Mouse (Mus musculus) urinary bladder, postnatal 14 days (tissue): ENCODE data around the gene Rpe65.

Experiments used
- DNase-seq: peaks from one replicate; pipeline ENCODE4 v3.0.0; 2021; ENCODE audit warnings: low spot score

Rpe65 gene

DNA sequence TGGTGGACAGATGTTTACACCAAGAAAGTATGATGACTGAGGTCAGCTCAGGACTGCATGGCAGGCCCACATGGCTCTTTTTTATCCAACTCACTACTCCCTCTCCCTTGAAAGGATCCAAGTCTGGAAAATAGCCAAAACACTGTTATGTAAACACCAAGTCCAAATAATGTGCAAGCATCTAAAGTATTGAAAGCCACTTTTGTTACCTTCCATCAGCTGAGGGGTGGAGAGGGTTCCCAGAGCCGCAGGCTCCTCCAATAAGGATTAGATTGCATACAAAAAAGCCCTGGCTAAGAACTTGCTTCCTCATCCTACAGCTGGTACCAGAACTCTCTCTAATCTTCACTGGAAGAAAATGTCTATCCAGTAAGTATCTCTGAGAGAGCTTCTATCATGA is at the start of gene Rpe65:
Rpe65 (plus strand) TSS at position 301 of the 400 bp plus-strand sequence.
- no peak for DNase-seq

DNA sequence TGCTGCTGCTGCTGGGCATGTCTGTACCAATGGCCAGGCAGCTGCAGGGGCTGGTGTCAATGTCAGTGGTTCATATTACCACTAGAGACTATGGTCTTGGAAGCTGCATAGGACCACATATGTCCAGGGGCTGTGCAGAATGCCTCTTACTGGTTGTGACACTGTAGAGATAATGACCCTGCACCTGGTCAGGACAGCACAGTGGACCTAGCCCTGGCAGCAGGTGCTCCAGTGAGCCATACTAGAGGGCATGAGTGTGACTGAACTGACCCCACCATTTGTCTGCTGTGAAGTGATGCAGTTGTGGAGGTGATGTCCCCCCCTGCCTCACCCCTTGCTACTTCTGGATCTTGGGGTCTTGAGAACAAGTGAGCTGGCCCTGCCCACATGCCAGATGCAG is 48.8 kb upstream of the Rpe65 start:
- no peak for DNase-seq

DNA sequence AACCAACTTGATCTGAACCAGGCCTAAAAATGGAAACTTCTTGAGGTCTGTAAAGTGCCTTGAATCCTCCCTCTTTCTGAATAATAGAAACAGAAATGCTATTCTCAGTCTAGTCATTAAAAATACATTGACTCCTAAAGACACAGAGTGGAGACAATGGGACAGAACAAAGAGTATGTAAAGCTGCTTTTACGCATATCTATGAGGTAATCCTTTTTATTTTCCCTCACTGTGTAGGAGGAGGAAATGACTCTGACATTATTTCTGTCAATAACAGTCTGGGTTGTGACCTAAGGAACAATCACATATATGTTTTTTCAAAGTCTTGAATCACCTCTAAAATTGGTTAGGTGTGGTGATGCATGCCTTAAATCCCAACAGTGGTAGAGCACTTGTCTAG is 16.0 kb downstream of the Rpe65 start:
- DNase-seq: no peak

DNA sequence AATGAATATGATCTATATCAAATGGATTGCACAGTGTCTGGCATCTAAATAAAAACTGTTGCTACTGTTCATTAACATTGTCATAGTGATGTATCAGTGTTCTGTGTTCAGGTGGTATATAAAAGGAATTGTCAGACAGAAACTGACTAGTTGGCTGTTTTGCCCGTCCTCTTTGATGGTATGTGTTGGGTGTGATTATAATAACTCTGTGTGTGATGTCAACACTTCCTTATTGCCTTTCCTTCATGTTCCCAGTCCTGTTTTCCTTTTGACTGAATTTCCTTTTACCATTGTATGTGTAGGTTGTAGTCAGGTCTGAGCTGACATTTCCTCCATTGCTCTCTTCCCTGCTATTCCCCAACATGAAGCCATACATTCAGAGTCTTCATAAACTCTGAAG is 22.1 kb downstream of the Rpe65 start:
- no peak for DNase-seq

DNA sequence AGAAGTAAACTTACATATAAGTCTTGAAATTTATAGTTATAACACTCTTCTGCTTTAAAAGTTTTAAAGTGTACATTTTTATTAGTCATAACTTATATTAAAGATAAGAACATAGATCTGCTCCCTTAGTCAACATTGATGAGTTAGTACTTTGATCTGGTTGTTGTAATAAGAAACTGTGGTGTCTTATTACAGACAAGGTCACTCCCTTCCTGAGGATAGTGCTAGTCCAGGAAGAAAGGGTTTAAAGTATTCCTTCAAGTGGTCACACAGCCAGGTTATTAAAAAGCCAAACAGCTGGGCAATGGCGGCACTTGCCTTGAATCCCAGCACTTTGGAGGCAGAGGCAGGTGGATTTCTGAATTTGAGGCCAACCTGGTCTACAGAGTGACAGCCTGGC is 25.0 kb downstream of the Rpe65 start:
- DNase-seq: no peak

DNA sequence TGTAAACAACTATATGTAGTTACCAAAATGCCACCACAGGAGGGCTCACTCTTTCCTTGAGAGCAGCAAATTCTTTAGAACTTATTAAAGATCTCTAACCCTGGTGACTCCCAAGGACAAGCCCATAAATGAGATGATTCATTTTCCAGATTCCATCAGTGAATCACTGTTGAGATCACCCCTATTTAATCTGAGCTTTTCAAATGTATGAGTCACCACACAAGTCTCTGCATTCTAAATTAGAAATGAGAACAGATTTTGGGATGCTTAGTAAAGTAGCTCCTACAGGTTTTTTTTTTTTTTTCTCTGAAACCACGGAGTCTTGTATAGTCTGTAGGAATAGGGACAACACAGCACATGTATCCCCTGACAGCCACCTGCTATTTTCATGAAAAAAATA is 61.8 kb downstream of the Rpe65 start:
- no peak for DNase-seq

DNA sequence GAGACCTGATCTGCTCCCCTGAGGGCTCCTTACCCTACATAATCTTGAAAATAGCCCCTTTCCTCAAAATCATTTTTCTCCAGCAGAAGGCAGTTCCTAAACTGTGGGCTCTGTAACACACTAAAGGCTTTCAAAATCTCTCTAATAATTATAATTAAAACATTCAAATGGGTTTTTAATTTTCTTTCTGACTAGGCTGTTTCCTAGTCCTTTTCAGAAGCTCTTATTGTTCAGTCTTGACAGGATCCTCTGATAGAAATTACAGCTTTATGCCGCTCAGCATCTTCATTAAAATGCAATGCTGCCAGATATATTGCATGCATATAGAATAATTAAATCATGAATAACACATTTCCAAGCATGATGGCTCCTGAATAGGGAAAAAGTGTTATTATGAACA is 64.4 kb downstream of the Rpe65 start:
- DNase-seq: no peak
